Mouse (Mus musculus): ENCODE results near the gene Rnf144b.

Gene Rnf144b

GRCm38 (mm10) chr13:47122537-47123430, at the start of gene Rnf144b:
Gene Rnf144b (plus strand): TSS chr13:47122656.
- DNase-seq, result peak; percentile 58

GRCm38 (mm10) chr13:47076156-47076555, 46.3 kb upstream of the Rnf144b start:
- no peak for DNase-seq

GRCm38 (mm10) chr13:47077367-47077766, 45.1 kb upstream of the Rnf144b start:
- DNase-seq, result no peak

- DNase-seq, result no peak
Observed at GRCm38 (mm10) chr13:47078799-47079198, 43.7 kb upstream of the Rnf144b start.

GRCm38 (mm10) chr13:47080905-47081505, 41.5 kb upstream of the Rnf144b start:
- no peak for DNase-seq

GRCm38 (mm10) chr13:47088433-47088832, 34.0 kb upstream of the Rnf144b start:
- DNase-seq, result no peak

GRCm38 (mm10) chr13:47089271-47089670, 33.2 kb upstream of the Rnf144b start:
- DNase-seq, result no peak

GRCm38 (mm10) chr13:47093791-47094190, 28.7 kb upstream of the Rnf144b start:
- DNase-seq, result no peak

- DNase-seq, result no peak
Observed at GRCm38 (mm10) chr13:47096591-47096990, 25.9 kb upstream of the Rnf144b start.

- DNase-seq, result no peak
Observed at GRCm38 (mm10) chr13:47099265-47099664, 23.2 kb upstream of the Rnf144b start.

GRCm38 (mm10) chr13:47100587-47100986, 21.9 kb upstream of the Rnf144b start:
- no peak for DNase-seq

- no peak for DNase-seq
Observed at GRCm38 (mm10) chr13:47104146-47104545, 18.3 kb upstream of the Rnf144b start.

- peak; percentile 20 for DNase-seq
Observed at GRCm38 (mm10) chr13:47104856-47105541, 17.5 kb upstream of the Rnf144b start.

- peak; percentile 79 for DNase-seq
Observed at GRCm38 (mm10) chr13:47105711-47106579, 16.5 kb upstream of the Rnf144b start, which contains the start of gene Dek. Gene Dek (minus strand): TSS chr13:47106201.

GRCm38 (mm10) chr13:47106580-47106888, 15.9 kb upstream of the Rnf144b start:
- DNase-seq, result no peak

- DNase-seq, result no peak
Observed at GRCm38 (mm10) chr13:47109239-47109638, 13.2 kb upstream of the Rnf144b start.

- DNase-seq, result no peak
Observed at GRCm38 (mm10) chr13:47111185-47111584, 11.3 kb upstream of the Rnf144b start.

GRCm38 (mm10) chr13:47112056-47112455, 10.4 kb upstream of the Rnf144b start:
- DNase-seq, result no peak

- no peak for DNase-seq
Observed at GRCm38 (mm10) chr13:47112924-47113323, 9.5 kb upstream of the Rnf144b start.

- DNase-seq, result no peak
Observed at GRCm38 (mm10) chr13:47116000-47116399, 6.5 kb upstream of the Rnf144b start.

GRCm38 (mm10) chr13:47121333-47121889, 1.0 kb upstream of the Rnf144b start:
- no peak for DNase-seq

GRCm38 (mm10) chr13:47124449-47124848, 2.0 kb downstream of the Rnf144b start:
- no peak for DNase-seq

All from right cerebral cortex, postnatal 14 days (tissue).